10 mouse cellular contexts compared by ENCODE assay signal in the genomic region with DNA sequence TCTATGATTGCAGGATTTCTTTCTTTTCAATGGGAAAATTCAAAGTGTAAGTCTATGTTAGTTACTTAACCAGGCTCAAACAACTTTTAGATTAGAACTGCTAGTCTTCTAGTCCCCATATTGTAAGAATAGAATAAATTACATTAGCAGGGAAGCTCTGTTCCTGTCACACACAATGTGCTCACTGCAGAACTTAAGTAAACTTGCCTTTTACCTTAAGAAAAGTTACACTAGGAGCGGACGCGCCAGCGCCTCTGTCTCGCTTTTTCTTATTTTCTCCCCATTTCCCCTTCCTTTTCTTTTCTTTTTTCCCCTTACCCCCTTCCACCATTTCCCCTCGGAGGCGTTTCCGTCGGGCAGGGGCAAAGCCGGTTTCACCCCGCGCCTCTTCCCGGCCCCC. TPM values are rescaled to one million over a fixed set of nuclear protein-coding genes. Genes with fewer than 3 reads are reported as not detected.
DNase-seq lines count a peak whose midpoint lies in the region; ATAC-seq lines count a peak whose summit lies in the region.
"Had no signal": no experiment of that assay in that cellular context is flagged by ENCODE, and none has a peak within 500 bp of the region (broad histone marks: within the 10 kb centered on the region; RNA-seq: fewer than 3 reads in every experiment).

No protein-coding gene starts in this region.

- H3K9ac ChIP-seq in heart, embryonic 11.5 days (ENCODE audit: low read depth, low read length): peak overlapping the region; percentile 61; the same call in 1 of the 2 replicates
- no peak overlapping the region for H3K9ac ChIP-seq in hindbrain, embryonic 15.5 days
- H3K9ac ChIP-seq in midbrain, embryonic 12.5 days (replicated peaks): peak overlapping the region; percentile 20; the same call in 1 of the 2 replicates

- H3K27ac ChIP-seq in heart, embryonic 11.5 days (ENCODE audit: low read depth, low read length): no peak overlapping the region
- H3K27ac ChIP-seq in hindbrain, embryonic 15.5 days (replicated peaks): no peak overlapping the region
- no peak overlapping the region for H3K27ac ChIP-seq in midbrain, embryonic 12.5 days (replicated peaks)

- no peak for DNase-seq in heart, postnatal 25 days (ENCODE audit: low spot score)
- peak; percentile 19 for DNase-seq in embryo, embryonic 11 days
- DNase-seq in thymus, adult 18-20 months: no peak
- no peak for DNase-seq in spleen, adult 12 weeks (ENCODE audit: low spot score)
- DNase-seq: cerebellum, adult 9-10 months; right cerebral cortex, postnatal 25 days had no signal

- H3K36me3 ChIP-seq in heart, embryonic 11.5 days (ENCODE audit: control insufficient read depth, insufficient read depth, low read length): no peaks in the 10 kb centered on the region
- no peaks in the 10 kb centered on the region for H3K36me3 ChIP-seq in hindbrain, embryonic 15.5 days
- H3K36me3 ChIP-seq in midbrain, embryonic 12.5 days: no peaks in the 10 kb centered on the region

- ATAC-seq in heart, embryonic 11.5 days (replicated peaks; ENCODE audit: insufficient number of reproducible peaks, low FRiP score, low TSS enrichment): no peak
- ATAC-seq in hindbrain, embryonic 15.5 days (ENCODE audit: low FRiP score, low read depth): no peak
- no peak for ATAC-seq in midbrain, embryonic 12.5 days (ENCODE audit: low FRiP score, low read depth)
- no peak for ATAC-seq in granulocyte monocyte progenitor cell, adult 5-6 weeks (replicated peaks; ENCODE audit: poor library complexity, severe bottlenecking)

- H3K4me1 ChIP-seq in heart, embryonic 11.5 days (ENCODE audit: control insufficient read depth, insufficient read depth, low read length): no peaks in the 10 kb centered on the region
- 0 out of 2 replicates have a peak, but pooled peaks cover 3% of the 10 kb centered on the region for H3K4me1 ChIP-seq in hindbrain, embryonic 15.5 days (replicated peaks)
- H3K4me1 ChIP-seq in midbrain, embryonic 12.5 days: no peaks in the 10 kb centered on the region

- peak overlapping the region; percentile 74 for H3K4me2 ChIP-seq in heart, embryonic 11.5 days
- H3K4me2 ChIP-seq in hindbrain, embryonic 15.5 days: peak overlapping the region; percentile 57
- H3K4me2 ChIP-seq in midbrain, embryonic 12.5 days (replicated peaks): peak overlapping the region; percentile 65

- intact Hi-C loops in heart, postnatal 25 days (cut with DNase I): no loop called here

- H3K9me3 ChIP-seq in heart, embryonic 11.5 days (replicated peaks; ENCODE audit: control insufficient read depth, low read length): no peaks in the 10 kb centered on the region
- H3K9me3 ChIP-seq in hindbrain, embryonic 15.5 days: no peaks in the 10 kb centered on the region
- H3K9me3 ChIP-seq in midbrain, embryonic 12.5 days: no peaks in the 10 kb centered on the region

- H3K4me3 ChIP-seq in heart, embryonic 11.5 days (ENCODE audit: low read depth, low read length): peak overlapping the region; percentile 46
- peak overlapping the region; percentile 33 for H3K4me3 ChIP-seq in hindbrain, embryonic 15.5 days
- H3K4me3 ChIP-seq in midbrain, embryonic 12.5 days: peak overlapping the region; percentile 42

- peaks cover 8% of the 10 kb centered on the region for H3K27me3 ChIP-seq in heart, embryonic 11.5 days (ENCODE audit: control insufficient read depth, insufficient read depth, low read length)
- peaks cover 22% of the 10 kb centered on the region for H3K27me3 ChIP-seq in hindbrain, embryonic 15.5 days
- peaks cover 24% of the 10 kb centered on the region for H3K27me3 ChIP-seq in midbrain, embryonic 12.5 days

- 6% methylated on average over 13 of the region's 13 CpGs for WGBS in heart, embryonic 11.5 days (ENCODE audit: insufficient replicate concordance)
- 10% methylated on average over 13 of the region's 13 CpGs for WGBS in hindbrain, embryonic 15.5 days
- WGBS in midbrain, embryonic 12.5 days: 6% methylated on average over 13 of the region's 13 CpGs

RNA-seq across cellular contexts. Expression of a gene that starts 21.8 kb away (rescaled TPM):
- 32.0 and 33.6 TPM in 2 replicates for polyA plus RNA-seq in heart, embryonic 11.5 days (2014; fragmentation: Nextera tagmentation; extraction: Ambion mirVana)
- total RNA-seq in heart, postnatal 25 days (2021): 10 to 100 TPM; 31.2 to 36.2 TPM
- 47.5 and 56.7 TPM in 2 replicates for polyA plus RNA-seq in hindbrain, embryonic 15.5 days (2015; fragmentation: Nextera tagmentation; extraction: Ambion mirVana)
- 84.0 and 94.9 TPM in 2 replicates for polyA plus RNA-seq in midbrain, embryonic 12.5 days (2016; fragmentation: Nextera tagmentation; extraction: Ambion mirVana)
- 58.6 and 64.5 TPM in 2 replicates for total RNA-seq in granulocyte monocyte progenitor cell, adult 5-6 weeks (2014; fragmentation: Nextera tagmentation)
- 31.7 and 33.8 TPM in 2 replicates for total RNA-seq in granulocyte monocyte progenitor cell, adult 5-6 weeks (2017)

RNA-seq across cellular contexts. Expression of a gene that starts 53.1 kb away (rescaled TPM):
- 17.4 and 18.3 TPM in 2 replicates for polyA plus RNA-seq in heart, embryonic 11.5 days (2014; fragmentation: Nextera tagmentation; extraction: Ambion mirVana)
- total RNA-seq in heart, postnatal 25 days (2021): 10 to 100 TPM; 20.5 to 22.4 TPM
- polyA plus RNA-seq in hindbrain, embryonic 15.5 days (2015; fragmentation: Nextera tagmentation; extraction: Ambion mirVana): 29.9 and 30.4 TPM in 2 replicates
- 34.4 and 39.1 TPM in 2 replicates for polyA plus RNA-seq in midbrain, embryonic 12.5 days (2016; fragmentation: Nextera tagmentation; extraction: Ambion mirVana)
- 13.8 and 19.3 TPM in 2 replicates for total RNA-seq in granulocyte monocyte progenitor cell, adult 5-6 weeks (2014; fragmentation: Nextera tagmentation)
- 14.6 and 17.2 TPM in 2 replicates for total RNA-seq in granulocyte monocyte progenitor cell, adult 5-6 weeks (2017)
